Mouse (Mus musculus) thymus, postnatal 25 days (tissue): Measurements from ENCODE around the gene Hmcn2.
A peak's percentile ranks its signal among the peaks of the same experiment; 100 is the strongest.

Experiments used
- DNase-seq: peaks from one replicate; pipeline ENCODE4 v3.0.0; 2022

Hmcn2 gene

DNA sequence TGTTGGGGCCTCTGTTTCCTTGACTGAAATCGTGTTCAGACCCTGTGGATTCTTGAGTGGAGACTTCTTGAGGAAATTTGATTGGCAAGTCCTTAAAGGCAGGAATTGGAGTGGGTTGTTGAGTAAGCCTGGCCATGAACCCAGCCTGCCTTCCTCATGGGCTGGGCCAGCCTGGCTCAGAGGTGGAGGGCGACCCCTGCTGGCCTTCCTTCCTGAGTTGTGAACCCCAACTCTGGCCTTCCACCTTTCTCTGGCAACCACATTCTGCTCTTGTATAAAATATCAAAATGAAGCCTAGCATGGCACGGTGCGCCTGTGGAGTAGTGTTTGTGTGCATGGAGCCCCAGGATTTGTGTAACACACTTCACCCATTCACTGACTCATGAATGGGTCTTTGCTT is 8.5 kb upstream of the Hmcn2 start:
- peak; percentile 44 for DNase-seq

- no peak for DNase-seq
Observed at GRCm38 (mm10) chr2:31308257-31308656, 6.0 kb upstream of the Hmcn2 start.

DNA sequence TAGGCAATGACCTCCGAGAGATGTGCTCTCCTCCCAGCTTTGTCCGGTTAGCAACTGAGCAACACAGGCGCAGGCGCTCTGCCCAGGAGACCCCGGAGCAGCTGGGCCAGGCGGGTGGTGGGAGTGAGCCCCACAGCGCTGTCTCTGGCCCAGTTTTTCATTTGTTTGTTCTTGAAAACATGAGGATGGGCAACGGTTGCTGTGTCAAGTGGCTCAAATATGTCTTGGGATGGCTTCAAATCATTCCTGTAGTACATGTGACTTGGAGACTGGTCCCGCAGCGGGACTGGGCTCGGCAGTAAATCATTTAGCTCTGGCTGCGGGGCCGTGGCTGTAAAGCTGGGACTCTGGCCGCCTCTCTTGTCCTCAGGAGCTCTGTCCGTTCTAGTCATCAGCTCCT is 4.7 kb upstream of the Hmcn2 start:
- DNase-seq, result no peak

DNA sequence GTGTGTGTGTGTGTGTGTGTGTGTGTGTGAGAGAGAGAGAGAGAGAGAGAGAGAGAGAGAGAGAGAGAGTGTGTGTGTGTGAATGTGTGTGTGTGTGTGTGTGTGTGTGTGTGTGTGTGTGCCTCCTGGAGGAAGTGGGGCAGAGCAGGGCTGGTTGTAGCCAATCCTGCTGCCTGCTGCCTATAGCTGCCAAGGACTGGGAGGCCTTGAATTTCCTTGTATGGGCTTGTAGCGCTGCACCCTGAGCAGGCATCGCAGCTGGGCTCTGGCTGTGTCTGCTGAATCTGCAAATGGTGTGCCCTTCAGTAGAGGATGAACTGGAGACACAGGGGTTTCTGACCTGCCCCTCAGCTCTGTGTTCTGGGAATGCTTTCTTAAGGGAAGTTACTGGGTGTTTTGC is 3.9 kb downstream of the Hmcn2 start:
- DNase-seq, result no peak

GRCm38 (mm10) chr2:31319200-31319599 is 5.0 kb downstream of the Hmcn2 start:
- no peak for DNase-seq

DNA sequence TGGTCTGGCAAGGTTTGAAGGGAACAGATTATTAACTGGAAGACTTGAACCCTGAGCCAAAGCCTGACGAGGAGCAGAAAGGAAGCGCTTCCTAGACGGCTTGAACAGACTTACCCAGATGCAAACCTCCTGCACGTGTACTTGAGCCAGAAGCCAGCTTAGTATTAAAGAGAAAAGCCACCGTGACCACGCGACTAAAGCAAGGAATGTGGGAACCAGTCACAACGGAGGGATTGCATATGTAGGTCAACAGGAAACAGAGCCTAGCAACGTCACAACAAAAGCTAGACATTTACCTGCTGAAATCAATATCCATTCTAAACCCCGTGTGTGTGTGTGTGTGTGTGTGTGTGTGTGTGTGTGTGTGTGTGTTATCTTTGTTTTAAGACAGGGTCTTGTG is 13.0 kb downstream of the Hmcn2 start:
- no peak for DNase-seq

DNA sequence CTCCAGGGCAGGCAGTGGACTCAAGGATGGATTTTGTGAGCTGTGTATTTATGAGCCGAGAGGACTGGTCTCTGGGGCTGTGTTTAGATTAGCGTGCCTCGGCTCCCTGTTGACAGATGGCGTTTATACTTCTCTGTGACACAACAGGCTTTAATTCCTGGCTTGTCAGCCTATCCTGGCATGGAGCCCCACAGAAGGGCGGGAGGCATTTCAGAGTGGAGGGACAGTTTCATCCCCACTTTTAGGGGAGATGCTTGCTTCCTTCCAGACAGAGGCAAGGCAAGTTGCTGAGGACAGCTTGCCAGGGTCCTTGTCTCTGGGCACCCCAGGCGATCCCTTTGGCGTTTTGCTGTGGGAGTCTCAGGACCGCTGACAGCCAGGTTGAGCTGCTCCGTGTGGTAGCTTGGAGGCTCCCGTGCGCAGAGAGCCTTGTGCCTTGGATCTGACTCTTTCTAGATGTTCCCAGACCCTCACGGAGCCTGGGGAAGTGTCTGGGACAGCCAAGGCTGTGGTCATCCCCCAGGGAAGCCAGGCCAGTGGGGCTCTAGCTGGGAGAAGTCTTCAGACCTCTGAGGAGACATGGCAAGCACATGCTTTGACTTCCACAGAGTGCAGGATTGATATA is 23.6 kb downstream of the Hmcn2 start:
- no peak for DNase-seq

DNA sequence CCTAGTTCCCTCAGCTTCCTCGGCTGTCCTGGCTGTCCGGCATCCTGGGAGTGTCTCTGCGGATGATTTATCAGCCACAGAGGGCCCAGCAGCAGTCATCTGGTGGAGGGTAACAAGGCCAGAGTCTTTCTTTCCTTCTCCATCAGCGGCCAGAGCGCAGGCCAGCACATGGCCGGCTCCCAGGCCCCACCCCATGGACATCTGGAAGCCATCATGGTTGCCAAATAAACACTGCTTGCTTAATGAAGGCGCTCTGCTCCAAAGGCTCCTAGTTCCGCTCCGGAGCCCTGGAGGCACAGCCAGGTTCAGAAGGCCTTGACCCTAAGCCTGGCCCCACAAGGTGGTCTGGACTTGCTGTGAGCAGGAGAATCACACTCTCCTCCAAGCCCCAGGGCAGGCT is 25.6 kb downstream of the Hmcn2 start:
- no peak for DNase-seq

GRCm38 (mm10) chr2:31341726-31342535 is 27.7 kb downstream of the Hmcn2 start:
- no peak for DNase-seq

- DNase-seq, result peak; percentile 21
Observed at GRCm38 (mm10) chr2:31346096-31346495, 31.9 kb downstream of the Hmcn2 start.

GRCm38 (mm10) chr2:31348373-31348772 is 34.2 kb downstream of the Hmcn2 start:
- no peak for DNase-seq

- DNase-seq, result no peak
Observed at GRCm38 (mm10) chr2:31348850-31349249, 34.6 kb downstream of the Hmcn2 start.

- no peak for DNase-seq
Observed at GRCm38 (mm10) chr2:31356771-31357170, 42.6 kb downstream of the Hmcn2 start.

DNA sequence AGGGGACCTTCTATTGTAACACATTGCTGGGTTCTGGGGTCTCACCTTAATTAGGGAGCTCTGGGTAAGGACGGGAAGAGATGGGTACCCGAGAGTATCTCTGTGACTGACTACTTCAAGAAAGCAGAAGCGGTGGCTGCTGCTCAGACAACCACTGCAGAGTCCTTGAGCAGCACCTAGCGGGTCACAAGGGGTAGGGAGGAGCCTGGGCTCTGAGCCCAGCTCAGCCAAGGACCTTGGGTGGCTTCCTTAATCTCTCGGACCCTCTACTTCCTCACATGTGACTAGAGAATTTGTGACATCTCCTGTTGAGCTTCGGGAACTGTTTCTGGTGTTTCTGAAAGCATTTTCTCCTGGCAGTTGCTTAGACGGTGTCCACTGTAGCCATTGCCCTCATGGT is 45.1 kb downstream of the Hmcn2 start:
- DNase-seq, result no peak

- DNase-seq, result no peak
Observed at GRCm38 (mm10) chr2:31367186-31367585, 53.0 kb downstream of the Hmcn2 start.

DNA sequence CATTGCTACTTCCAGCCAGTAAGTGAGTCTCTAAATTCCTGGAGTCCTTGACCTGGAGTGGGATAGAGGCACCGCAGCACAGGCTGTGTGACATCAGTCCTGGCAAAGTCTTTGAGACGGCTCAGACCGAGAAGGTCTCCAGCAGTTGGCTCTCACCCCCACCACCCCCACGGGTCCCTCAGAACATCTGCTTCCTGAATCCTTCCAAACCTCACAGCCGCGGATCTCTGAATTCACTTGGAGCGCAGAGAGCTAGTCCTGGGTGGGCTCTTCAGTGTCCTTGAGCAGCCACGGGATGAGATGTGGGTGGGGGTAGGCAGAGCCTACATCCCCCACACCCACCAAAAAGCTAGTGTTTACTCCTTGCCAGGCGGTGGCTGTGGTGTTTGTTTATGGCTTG is 57.2 kb downstream of the Hmcn2 start:
- no peak for DNase-seq

DNA sequence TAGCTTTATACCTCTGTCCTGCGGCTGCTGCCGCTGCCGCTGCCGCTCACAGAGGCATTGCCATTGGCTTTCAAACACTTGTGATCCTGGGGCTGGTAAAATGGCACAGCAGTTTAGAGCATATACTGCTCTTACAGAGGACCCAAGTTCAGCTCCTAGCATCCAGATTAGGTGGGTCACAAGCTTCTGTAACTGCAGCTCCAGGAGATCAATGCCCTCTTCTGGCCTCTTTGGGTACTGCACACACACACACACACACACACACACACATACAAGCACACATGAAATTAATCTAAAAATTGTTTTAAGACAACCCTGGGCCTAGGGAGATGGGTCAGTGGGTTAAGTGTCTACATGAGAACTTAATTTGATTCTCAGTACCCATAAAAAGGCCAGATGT is 58.0 kb downstream of the Hmcn2 start:
- DNase-seq, result no peak

DNA sequence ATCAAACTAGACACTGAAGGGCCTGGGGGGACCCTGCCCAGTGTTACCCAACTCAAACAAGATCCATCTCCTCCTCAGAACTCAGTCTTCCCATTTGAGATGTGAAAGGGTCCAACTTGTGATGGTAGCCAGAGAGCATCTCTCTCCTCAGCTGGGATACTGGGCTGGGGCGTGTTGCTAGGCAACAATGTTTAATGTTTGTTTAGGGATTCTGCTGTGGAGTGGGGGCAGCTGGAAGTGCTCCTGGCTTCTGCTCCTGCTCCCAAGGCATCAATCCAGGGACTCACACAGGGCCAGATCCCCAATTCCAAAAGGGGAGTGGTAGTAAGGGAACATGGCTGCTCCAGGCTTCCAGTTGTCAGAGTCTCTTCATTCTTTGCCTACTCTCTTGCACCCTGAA is 60.2 kb downstream of the Hmcn2 start:
- no peak for DNase-seq

DNA sequence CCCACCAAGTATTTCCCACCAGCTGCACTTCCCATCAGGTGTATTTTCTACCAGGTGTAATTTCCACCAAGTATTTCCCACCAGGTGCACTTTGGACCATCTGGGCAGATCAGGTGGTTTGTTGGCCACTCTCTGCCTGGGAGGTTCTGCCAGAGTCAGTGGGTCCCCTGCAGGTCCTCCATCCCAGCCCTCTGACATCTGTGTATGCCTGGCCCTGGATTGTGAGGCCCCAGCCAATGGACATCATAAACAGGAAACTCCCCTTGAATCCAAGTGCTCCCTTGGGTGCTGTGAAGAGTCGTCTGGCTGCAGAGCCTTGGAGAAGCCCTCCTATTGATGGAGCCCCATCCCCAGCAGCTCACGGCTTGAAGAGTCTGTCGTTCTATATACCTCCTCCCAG is 61.8 kb downstream of the Hmcn2 start:
- no peak for DNase-seq

GRCm38 (mm10) chr2:31377481-31377880 is 63.3 kb downstream of the Hmcn2 start:
- DNase-seq, result no peak

DNA sequence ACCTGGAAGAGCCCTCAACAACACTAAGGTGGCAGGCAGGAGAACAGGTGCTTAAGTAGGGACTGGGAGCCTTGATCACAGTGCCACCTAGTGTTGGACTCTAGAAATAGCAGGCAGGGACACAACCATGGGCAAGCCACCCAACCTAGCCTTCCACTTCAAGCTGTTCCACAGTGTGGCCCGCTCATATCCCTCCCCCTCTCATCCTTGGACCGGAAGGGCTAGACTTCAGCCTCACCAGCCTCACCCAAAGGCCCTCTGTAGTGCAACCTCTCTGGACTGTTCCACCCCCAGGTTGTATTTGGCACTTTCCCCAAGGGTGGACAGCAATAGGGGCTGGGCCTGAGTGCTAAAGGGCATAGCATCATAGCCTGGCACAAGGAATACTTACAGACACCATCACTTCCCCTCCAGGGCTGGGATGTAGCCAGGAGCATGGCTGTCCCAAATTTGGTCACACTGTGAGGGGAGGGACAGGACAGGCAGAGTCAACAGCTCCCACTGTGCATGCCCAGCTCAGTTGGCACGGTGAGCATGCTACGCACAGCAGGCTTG is 67.2 kb downstream of the Hmcn2 start:
- peak; percentile 49 for DNase-seq

GRCm38 (mm10) chr2:31382952-31383351 is 68.7 kb downstream of the Hmcn2 start:
- peak; percentile 59 for DNase-seq

DNA sequence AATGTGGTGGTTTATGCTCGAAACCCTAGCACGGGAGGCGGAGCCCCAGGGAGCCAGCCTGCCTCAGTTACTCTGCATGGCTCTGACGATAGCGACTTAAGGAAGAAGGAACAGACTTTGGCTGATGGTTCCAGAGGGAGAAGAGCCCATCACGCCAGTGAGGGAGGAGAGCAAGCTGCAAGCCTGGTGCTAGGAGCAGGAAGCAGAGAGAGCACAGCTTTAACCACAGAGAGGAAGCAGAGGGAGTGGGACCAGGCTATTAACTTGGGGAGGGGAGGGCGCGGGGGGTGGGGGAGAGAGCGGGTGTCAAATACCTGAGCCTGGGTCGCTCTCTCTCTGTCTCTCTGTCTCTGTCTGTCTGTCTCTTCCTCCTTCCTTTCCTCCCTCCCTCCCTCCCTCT is 102.8 kb downstream of the Hmcn2 start:
- no peak for DNase-seq

DNA sequence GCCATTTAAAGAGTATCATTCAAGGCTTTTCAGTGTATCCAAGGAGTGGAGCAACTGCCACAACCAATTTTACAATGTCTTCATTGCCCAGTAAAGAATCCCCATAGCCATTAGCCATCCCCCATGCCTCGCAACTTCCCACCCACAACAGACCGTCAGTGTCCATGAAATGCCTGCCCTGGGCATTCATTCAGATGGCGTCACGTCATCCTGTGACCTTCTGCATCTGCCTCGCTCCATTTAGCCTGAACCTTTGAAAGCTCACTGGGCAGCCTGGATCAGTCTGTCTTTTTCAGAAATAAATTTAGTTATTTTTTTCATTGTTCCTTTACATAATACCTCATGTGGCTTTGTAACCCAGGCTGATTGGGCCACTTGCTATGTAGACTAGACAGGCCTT is 103.8 kb downstream of the Hmcn2 start:
- no peak for DNase-seq

GRCm38 (mm10) chr2:31418571-31418970 is 104.4 kb downstream of the Hmcn2 start:
- DNase-seq, result no peak
